Mouse (Mus musculus) lung, postnatal 14 days (tissue): ENCODE measurements around the gene Sumo1.
A peak's percentile ranks its signal among the peaks of the same experiment; 100 is the strongest.
"Not testable (repeated sequence)": the region's sequence is repeated elsewhere in the genome, so short reads cannot be mapped to it uniquely, and the experiment has no call there.

Source experiments
- DNase-seq: peaks from one replicate; pipeline ENCODE4 v3.0.0; 2021

Sumo1 gene

DNA sequence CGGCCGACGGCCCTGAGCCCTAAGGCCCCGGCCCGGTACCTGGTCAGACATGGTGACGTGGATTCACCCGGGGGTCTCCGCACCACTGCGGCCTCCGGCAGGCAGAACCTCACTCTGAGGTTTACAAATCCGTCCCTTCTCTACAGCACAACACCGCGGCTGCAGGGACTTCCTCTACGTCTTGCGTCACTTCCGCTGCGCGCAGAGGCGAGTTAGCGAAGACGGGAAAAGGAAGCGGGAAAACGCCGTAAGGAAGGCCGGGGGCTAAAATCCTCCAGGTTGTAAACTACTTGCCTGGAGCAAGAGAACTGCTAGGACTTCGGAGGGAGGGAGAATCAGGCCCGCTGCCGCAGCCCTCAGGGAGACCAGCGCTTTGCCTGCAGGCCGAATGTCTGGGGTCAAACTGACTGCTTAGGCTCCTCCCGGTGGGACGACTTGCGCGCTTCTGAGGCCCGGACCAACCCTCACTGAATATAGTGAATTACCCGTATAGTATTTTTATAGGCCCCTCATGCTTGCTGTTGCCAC is at the start of gene Sumo1:
TSS of gene Sumo1 (minus strand) at position 194 of the 528 bp plus-strand sequence.
- peak; percentile 88 for DNase-seq

DNA sequence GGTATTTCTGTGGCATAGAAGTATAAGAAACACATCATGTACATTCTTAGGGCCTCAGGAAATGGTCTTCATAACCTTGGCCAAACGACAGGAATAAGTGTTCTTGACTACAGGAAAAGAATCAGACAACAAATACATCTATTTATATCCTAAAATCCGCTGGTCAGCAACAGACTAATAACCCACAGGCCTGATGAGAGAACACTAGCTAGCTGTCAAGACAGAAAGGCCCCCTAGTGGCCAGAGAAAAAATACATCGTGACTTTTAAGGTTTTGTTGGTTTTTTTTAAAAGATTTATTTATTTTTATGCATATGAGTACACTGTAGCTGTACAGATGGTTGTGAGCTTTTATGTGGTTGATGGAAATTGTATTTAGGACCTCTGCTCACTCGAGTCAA is 49.3 kb upstream of the Sumo1 start:
- peak; percentile 52 for DNase-seq

- DNase-seq: peak; percentile 54
These were observed 31.1 kb upstream of the Sumo1 start for GRCm38 (mm10) chr1:59701766-59702165.

GRCm38 (mm10) chr1:59698207-59698606 is 27.6 kb upstream of the Sumo1 start:
- no peak for DNase-seq

DNA sequence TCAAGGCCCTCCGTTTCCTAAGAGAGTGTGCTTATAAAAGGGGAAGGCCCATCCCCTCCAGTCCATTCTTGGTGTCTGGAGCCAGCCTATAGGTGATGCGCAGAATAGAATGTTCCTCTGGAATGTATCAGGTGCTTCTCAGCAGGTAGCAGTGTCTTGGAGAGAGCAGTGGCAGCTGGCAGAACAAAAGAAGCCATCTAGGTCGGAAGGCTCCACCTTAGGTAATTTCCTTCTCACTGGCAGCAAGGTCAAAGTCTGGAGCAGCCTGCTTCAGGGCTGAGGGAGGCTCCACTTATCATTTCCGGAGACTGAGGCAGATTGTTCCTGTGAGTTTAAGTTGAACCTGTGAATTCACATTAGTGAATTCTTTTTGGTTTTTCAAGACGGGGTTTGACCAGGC is 27.1 kb upstream of the Sumo1 start:
- DNase-seq: no peak

GRCm38 (mm10) chr1:59690467-59690866 is 19.8 kb upstream of the Sumo1 start:
- DNase-seq: no peak

DNA sequence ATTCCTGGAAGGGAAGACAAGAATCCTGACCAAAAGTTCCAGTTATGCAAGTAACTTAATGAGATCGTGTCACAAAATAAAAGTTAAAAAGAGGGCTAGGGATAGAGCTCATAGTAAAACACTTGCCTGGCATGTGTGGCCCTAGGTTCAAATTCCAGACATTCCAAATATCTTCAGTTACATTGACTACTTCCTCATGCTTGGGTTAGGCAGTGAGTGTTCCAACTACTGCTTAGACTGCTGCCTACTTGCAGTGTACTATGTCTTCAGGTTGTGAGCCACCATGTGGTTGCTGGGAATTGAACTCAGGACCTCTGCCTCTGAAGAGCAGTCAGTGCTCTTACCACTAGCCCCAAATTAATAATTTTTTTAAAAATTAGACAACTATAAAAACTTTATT is 16.9 kb upstream of the Sumo1 start:
- no peak for DNase-seq

- peak; percentile 85 for DNase-seq
These were observed 14.5 kb upstream of the Sumo1 start, which contains the start of gene Nop58 for GRCm38 (mm10) chr1:59684819-59685755. Gene Nop58, plus strand, starts transcription at chr1:59684971.

- DNase-seq: peak; percentile 36
These were observed 13.5 kb upstream of the Sumo1 start for GRCm38 (mm10) chr1:59683926-59684818.

- no peak for DNase-seq
These were observed 3.0 kb upstream of the Sumo1 start for GRCm38 (mm10) chr1:59673661-59674060.

- DNase-seq: peak; percentile 29
These were observed 538 bp downstream of the Sumo1 start for GRCm38 (mm10) chr1:59669962-59670630.

DNA sequence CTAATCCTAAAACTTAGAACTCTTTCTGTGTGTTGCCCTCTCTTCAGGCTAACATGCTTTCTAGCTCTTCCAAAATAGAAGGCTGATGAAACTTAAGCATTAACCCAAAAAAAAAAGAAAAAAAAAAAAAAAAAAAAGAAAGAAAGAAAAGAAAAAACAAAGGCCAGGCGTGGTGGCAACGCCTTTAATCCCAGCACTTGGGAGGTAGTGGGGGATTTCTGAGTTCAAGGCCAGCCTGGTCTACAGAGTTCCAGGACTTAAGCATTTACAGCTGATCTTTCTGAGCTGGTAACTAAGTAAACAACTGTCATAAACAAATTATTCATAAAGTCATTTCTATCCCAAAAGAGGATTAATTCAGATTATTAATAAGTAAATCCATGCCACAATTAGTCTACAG is 1.8 kb downstream of the Sumo1 start:
- no peak for DNase-seq

- no peak for DNase-seq
These were observed 7.0 kb downstream of the Sumo1 start for GRCm38 (mm10) chr1:59663456-59664135.

DNA sequence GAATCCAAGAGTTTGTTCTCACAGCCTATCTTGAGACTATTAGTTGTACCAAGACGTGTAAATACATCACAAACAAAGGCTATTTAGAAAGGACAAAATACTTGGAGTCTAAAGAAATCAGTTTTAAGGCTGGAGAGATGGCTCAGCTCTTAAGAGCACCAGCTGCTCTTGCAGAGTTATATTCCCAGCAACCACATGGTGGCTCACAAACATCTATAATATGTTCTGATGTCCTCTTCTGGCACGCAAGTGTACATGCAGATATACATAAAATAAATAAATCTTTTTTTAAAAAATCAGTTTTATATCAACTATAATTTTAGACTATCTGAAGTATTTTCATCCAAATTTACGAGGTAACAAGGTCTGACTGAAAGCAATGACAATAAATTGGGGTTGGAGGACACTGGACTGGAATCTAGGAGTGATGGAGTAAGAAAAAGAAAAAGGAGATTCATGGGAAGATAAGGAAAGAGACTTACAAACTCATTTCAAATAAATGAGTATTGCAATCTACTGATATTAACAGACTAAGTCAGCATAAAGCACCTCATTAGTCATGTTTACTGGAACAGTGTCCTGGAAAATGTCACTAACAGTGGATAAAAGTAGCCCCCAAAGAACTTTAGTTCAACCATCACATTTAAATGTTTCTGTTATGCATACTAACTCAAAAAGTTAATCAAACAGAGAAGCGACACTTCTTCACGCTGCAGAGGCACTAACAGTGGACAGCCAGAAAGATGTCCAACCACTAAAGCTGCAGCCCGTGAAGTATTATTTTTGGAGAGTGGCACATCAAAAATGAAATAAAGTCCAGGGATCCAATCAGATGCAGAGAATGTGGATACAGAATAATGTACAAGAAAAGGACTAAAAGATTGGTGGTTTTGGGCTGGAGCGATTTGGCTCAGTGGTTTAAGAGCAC is 14.1 kb downstream of the Sumo1 start:
- DNase-seq: no peak

GRCm38 (mm10) chr1:59653243-59653911 is 17.3 kb downstream of the Sumo1 start:
- DNase-seq: no peak

- no peak for DNase-seq
These were observed 19.3 kb downstream of the Sumo1 start for GRCm38 (mm10) chr1:59651201-59651819.

DNA sequence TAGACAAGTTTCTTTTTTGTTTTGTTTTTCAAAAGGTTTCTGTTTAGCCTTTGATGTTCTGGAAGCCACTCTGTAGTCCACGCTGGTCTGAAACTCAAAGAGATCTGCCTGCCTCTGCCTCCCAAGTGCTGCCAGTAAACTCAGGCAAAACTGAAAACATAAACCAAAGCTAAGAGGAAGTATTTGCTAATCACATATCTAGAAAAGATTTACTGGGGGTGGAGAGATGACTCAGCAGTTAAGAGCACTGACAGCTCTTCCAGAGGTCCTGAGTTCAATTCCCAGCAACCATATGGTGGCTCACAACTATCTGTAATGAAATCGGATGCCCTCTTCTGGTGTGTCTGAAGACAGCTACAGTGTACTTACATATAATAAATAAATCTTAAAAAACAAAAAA is 24.1 kb downstream of the Sumo1 start:
- not testable (repeated sequence) for DNase-seq

DNA sequence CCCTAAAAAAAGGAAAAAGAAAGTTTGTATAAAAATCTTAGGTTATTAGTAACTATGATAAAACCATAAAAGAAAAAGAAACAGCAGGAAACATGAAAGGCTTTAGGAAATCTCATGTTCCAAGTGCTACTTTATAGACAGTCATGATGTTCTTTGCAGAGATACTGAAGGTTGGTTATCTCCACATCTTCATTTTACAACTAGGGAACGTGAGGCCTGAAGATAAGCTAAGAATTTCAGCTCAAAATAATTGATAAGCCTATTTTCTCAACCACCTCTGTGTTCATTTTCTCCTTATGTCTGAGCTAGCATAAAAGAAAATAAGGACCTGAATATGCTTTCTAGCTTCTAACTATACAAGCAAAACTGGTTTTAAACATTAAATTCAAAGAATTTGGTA is 28.1 kb downstream of the Sumo1 start:
- DNase-seq: no peak

DNA sequence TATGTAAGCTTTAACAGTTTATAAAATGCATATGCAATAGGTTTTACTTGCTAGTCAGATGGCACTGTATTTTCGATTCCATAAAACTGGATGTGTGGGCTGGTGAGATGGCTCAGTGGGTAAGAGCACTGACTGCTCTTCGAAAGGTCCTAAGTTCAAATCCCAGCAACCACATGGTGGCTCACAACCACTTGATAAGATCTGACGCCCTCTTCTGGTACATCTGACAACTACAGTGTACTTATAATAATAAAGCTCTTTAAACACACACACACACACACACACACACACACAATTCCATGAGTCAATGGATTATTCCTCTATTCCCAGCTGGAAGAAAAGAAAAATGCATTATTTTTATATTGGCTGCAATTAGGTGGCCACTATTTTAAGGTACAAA is 32.3 kb downstream of the Sumo1 start:
- no peak for DNase-seq

DNA sequence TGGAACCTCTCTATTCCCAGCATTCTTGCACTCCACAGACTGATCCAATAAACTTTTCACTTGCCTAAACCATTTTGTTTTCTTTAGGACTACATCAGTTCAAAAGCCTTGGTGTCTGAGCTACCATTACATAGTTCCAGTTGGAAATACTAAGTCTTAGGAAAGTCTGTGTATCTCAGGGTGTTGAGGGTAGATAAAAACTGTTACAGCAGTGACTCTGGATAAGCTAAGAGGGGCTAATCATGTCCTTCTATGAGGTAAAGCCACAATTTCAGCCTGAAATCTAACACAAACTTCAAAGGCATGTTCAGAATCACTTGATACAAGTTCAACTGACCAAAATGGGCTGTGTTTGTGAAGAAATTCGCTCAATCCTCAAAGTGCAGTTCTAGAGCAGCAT is 34.3 kb downstream of the Sumo1 start:
- no peak for DNase-seq
